Mouse (Mus musculus): Measurements from ENCODE around the gene Ftsj3. TPM values are rescaled to one million over a fixed set of nuclear protein-coding genes. Genes with fewer than 3 reads are reported as not detected.

Ftsj3 gene
- polyA plus RNA-seq, 1 experiment, result 11.7 TPM

DNA sequence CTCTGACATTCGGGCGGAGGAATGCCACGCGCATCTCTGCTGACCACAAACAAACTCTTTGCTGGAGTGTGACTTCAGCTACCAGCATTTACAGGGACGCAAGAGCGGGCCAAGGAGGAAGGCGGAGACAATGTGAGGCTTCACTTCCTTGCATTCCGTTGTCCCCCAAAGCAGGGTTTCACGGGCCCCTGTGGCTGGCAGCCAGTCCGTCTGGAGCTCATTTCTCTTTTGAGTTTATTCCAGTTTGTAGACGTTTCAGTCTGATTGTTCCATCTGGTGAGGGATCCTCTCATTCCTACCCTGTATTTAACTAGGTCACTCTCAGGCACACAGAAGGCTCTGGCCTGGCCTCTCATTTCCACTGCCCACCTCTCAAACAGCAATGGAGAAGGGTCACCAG is 31.1 kb upstream of the Ftsj3 start:
- TF ChIP-seq POLR2A (IDR thresholded peaks at IDR 0.05; ENCODE audit: low read depth, low read length) (no peak), CTCF (conservative IDR thresholded peaks at IDR 0.05; ENCODE audit: insufficient read depth, insufficient read length, low read depth, low read length) (no peak)
- DNase-seq, result no peak
- H3K27ac ChIP-seq (ENCODE audit: insufficient read depth, low read depth, low read length), result no peak overlapping the region
- H3K4me1 ChIP-seq (ENCODE audit: control insufficient read depth, insufficient read depth, low read length), result no peaks in the 10 kb centered on the region
- WGBS, result 63% methylated on average over 11 of the region's 11 CpGs
- no peaks in the 10 kb centered on the region for H3K27me3 ChIP-seq (replicated peaks; ENCODE audit: control insufficient read depth, insufficient read depth, low read length)
- no peak overlapping the region for H3K4me3 ChIP-seq (ENCODE audit: insufficient read depth, low read depth, low read length)
- no peaks in the 10 kb centered on the region for H3K36me3 ChIP-seq (ENCODE audit: control insufficient read depth, insufficient read depth, low read length)

DNA sequence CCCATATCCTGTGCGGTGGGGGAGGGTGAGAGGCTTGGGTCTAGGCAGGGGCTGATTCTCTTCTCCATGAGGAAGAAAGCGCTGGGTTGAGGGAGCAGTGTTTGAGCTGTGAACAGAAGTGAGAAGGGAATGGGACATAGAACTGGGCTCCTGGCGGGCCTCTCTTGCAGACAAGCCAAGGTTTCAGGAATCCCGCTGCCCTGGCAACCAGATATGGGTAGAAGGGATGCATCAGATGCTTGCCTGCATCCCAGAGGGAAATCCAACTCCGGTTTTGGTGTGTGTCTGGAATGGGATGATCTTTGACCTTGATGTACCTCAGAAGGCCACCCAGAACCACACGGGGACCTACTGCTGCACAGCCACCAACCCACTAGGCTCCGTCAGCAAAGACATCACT is 30.3 kb upstream of the Ftsj3 start:
- Histone ChIP-seq H3K4me3 (ENCODE audit: insufficient read depth, low read depth, low read length) (no peak overlapping the region), H3K27me3 (replicated peaks; ENCODE audit: control insufficient read depth, insufficient read depth, low read length) (no peaks in the 10 kb centered on the region), H3K4me1 (ENCODE audit: control insufficient read depth, insufficient read depth, low read length) (no peaks in the 10 kb centered on the region), H3K36me3 (ENCODE audit: control insufficient read depth, insufficient read depth, low read length) (no peaks in the 10 kb centered on the region), H3K27ac (ENCODE audit: insufficient read depth, low read depth, low read length) (no peak overlapping the region)
- WGBS, result 88% methylated on average over 7 of the region's 7 CpGs
- TF ChIP-seq CTCF (conservative IDR thresholded peaks at IDR 0.05; ENCODE audit: insufficient read depth, insufficient read length, low read depth, low read length) (no peak), POLR2A (IDR thresholded peaks at IDR 0.05; ENCODE audit: low read depth, low read length) (no peak)
- DNase-seq, result no peak

DNA sequence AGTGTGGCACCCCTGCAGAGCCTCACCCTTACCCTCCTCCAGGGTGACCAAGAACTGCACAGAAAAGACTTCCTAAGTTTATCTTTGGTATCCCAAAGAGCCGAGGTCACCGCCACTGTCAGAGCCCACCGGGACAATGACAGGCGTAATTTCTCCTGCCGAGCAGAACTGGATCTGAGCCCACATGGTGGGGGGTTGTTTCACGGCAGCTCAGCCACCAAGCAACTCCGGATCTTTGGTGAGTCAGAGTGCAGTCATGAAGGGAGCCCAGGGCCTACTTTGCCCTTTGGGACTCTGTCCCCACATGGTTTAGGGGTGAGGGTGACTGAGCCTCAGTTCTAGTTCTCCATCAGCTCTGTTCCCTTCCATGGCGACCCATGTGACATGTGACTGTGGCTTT is 28.2 kb upstream of the Ftsj3 start:
- WGBS, result 63% methylated on average over 8 of the region's 8 CpGs
- no peak overlapping the region for H3K4me3 ChIP-seq (ENCODE audit: insufficient read depth, low read depth, low read length)

DNA sequence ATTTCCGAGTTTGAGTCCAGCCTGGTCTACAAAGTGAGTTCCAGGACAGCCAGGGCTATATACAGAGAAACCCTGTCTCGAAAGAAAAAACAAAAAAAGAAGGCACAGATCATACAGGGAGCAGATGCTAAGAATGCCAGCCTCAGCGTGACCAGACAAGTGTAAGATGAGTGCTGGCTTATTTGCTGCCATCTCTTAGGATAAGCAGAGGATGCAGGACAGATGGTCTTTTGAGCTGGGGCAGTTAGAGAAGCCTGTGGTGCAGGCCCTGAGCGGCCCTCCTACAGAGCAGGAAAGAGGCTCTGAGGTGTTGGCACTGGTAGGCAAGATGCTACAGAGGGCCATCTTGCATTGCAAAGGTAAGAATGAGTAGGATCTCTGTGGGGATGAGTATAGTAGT is 27.5 kb upstream of the Ftsj3 start:
- Histone ChIP-seq H3K4me3 (ENCODE audit: insufficient read depth, low read depth, low read length) (no peak overlapping the region), H3K36me3 (ENCODE audit: control insufficient read depth, insufficient read depth, low read length) (no peaks in the 10 kb centered on the region), H3K27ac (ENCODE audit: insufficient read depth, low read depth, low read length) (no peak overlapping the region), H3K27me3 (replicated peaks; ENCODE audit: control insufficient read depth, insufficient read depth, low read length) (no peaks in the 10 kb centered on the region), H3K4me1 (ENCODE audit: control insufficient read depth, insufficient read depth, low read length) (no peaks in the 10 kb centered on the region)
- TF ChIP-seq POLR2A (IDR thresholded peaks at IDR 0.05; ENCODE audit: low read depth, low read length) (no peak), CTCF (conservative IDR thresholded peaks at IDR 0.05; ENCODE audit: insufficient read depth, insufficient read length, low read depth, low read length) (no peak)
- no peak for DNase-seq
- 83% methylated on average over 4 of the region's 4 CpGs for WGBS

More for the DNA sequence above, 28.2 kb upstream of the Ftsj3 start:
- TF ChIP-seq POLR2A (IDR thresholded peaks at IDR 0.05; ENCODE audit: low read depth, low read length) (no peak), CTCF (conservative IDR thresholded peaks at IDR 0.05; ENCODE audit: insufficient read depth, insufficient read length, low read depth, low read length) (no peak)
- no peak for DNase-seq
- H3K27ac ChIP-seq (ENCODE audit: insufficient read depth, low read depth, low read length), result no peak overlapping the region
- no peaks in the 10 kb centered on the region for H3K27me3 ChIP-seq (replicated peaks; ENCODE audit: control insufficient read depth, insufficient read depth, low read length)
- H3K36me3 ChIP-seq (ENCODE audit: control insufficient read depth, insufficient read depth, low read length), result no peaks in the 10 kb centered on the region
- no peaks in the 10 kb centered on the region for H3K4me1 ChIP-seq (ENCODE audit: control insufficient read depth, insufficient read depth, low read length)

DNA sequence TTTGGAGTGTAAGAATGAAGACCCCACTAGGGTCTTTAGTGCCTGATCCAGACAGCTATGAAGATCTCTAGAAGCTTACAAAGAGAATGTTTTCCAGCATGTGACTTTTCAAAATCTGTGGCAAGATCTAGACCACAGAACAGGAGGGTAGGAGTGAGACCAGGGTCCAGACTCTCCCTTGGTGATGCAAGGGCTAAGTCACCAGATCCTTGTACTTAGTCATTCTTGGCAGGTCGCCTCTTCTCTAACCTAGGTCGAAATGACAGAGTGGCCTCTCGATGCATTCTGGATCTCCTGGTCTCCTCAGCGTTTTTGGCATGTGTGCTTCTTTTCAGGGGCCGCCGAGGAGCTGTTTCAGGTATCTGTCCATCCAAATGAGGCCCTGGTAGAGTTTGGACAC is 26.6 kb upstream of the Ftsj3 start:
- no peaks in the 10 kb centered on the region for H3K27me3 ChIP-seq (replicated peaks; ENCODE audit: control insufficient read depth, insufficient read depth, low read length)
- H3K4me3 ChIP-seq (ENCODE audit: insufficient read depth, low read depth, low read length), result no peak overlapping the region
- H3K27ac ChIP-seq (ENCODE audit: insufficient read depth, low read depth, low read length), result no peak overlapping the region
- no peak for DNase-seq
- H3K4me1 ChIP-seq (ENCODE audit: control insufficient read depth, insufficient read depth, low read length), result no peaks in the 10 kb centered on the region
- TF ChIP-seq POLR2A (IDR thresholded peaks at IDR 0.05; ENCODE audit: low read depth, low read length) (no peak), CTCF (conservative IDR thresholded peaks at IDR 0.05; ENCODE audit: insufficient read depth, insufficient read length, low read depth, low read length) (no peak)
- WGBS, result 84% methylated on average over 6 of the region's 6 CpGs
- no peaks in the 10 kb centered on the region for H3K36me3 ChIP-seq (ENCODE audit: control insufficient read depth, insufficient read depth, low read length)

DNA sequence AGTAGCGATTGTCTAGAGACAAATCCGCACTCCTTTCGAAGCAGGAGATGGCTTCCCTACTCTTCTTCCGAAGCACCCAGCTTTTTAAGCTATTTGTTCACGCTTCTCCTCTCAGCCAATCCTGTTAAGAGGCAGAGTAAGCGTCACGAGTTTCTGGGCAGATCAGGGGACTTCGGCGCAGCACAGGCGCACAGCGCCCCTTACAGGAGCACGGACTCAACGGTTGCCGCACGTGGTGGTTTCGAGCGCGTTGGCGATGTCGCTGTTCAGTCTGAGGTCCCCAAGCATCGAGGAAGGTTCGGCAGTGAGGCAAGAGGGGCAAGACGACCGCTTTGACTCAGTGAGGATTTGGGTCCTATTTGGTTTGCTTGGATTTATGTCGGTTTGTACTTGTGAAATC is 20.6 kb upstream of the Ftsj3 start, which contains the start of gene Tcam1:
Gene Tcam1 (plus strand): TSS at position 219 of the 400 bp plus-strand sequence.
- WGBS, result 4% methylated on average over 25 of the region's 25 CpGs
- peak; percentile 95 for DNase-seq
- H3K36me3 ChIP-seq (ENCODE audit: control insufficient read depth, insufficient read depth, low read length), result no peaks in the 10 kb centered on the region
- peaks cover 5% of the 10 kb centered on the region for H3K4me1 ChIP-seq (ENCODE audit: control insufficient read depth, insufficient read depth, low read length)
- TF ChIP-seq POLR2A (IDR thresholded peaks at IDR 0.05; ENCODE audit: low read depth, low read length) (no peak), CTCF (conservative IDR thresholded peaks at IDR 0.05; ENCODE audit: insufficient read depth, insufficient read length, low read depth, low read length) (peak; percentile 98)
- no peak within 1 kb of the TSS for H3K27ac ChIP-seq (ENCODE audit: insufficient read depth, low read depth, low read length)
- no peaks in the 10 kb centered on the region for H3K27me3 ChIP-seq (replicated peaks; ENCODE audit: control insufficient read depth, insufficient read depth, low read length)
- H3K4me3 ChIP-seq (ENCODE audit: insufficient read depth, low read depth, low read length), result no peak within 1 kb of the TSS

DNA sequence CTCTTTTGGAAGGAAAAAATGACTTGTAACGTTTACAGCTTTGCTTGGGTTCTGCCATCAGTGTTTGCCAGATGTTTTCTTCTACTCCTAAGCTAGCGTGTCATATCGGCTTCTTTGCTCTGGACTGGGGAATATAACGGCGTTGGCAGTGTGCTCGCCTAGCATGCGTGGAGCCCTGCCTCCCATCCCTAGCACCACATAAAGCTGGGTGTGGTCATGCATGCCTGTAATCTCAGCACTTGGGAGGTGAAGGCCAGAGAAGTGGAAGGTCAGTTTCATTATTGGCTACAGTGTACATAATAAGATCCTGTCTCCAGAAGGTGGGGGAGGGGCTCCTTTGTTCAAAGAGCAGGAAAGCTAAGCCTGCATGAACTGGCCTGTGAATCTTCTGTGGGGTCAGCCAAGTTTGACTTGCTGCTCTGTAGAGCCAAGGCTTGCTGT is 19.1 kb upstream of the Ftsj3 start:
- H3K36me3 ChIP-seq (ENCODE audit: control insufficient read depth, insufficient read depth, low read length), result no peaks in the 10 kb centered on the region
- H3K4me1 ChIP-seq (ENCODE audit: control insufficient read depth, insufficient read depth, low read length), result peaks cover 17% of the 10 kb centered on the region
- no peak for TF ChIP-seq CTCF (conservative IDR thresholded peaks at IDR 0.05; ENCODE audit: insufficient read depth, insufficient read length, low read depth, low read length)
- no peak for TF ChIP-seq POLR2A (IDR thresholded peaks at IDR 0.05; ENCODE audit: low read depth, low read length)
- peak; percentile 73 for DNase-seq
- no peak overlapping the region for H3K4me3 ChIP-seq (ENCODE audit: insufficient read depth, low read depth, low read length)
- WGBS, result 45% methylated on average over 7 of the region's 7 CpGs
- H3K27ac ChIP-seq (ENCODE audit: insufficient read depth, low read depth, low read length), result no peak overlapping the region
- H3K27me3 ChIP-seq (replicated peaks; ENCODE audit: control insufficient read depth, insufficient read depth, low read length), result no peaks in the 10 kb centered on the region
